Mouse (Mus musculus): ENCODE data around the gene Sox30.

GRCm38 (mm10) chr11:46056770-46057411 is 76.8 kb downstream of the Sox30 start:
- TF ChIP-seq JUND (conservative IDR thresholded peaks at IDR 0.05; ENCODE audit: low read depth, low read length), result no peak
- TF ChIP-seq CHD1 (IDR thresholded peaks at IDR 0.05; ENCODE audit: low read depth, low read length), result no peak
- TF ChIP-seq CTCF (conservative IDR thresholded peaks at IDR 0.05 in 1 of 2, IDR thresholded peaks at IDR 0.05 in 1 of 2; ENCODE audit: low read depth in 2 of 2, low read length in 2 of 2), result no peak
